Mouse (Mus musculus) induced T-regulatory cell, adult 2 months (primary cell): ENCODE measurements around the gene Sulf2.

Source experiments
- DNase-seq: peaks from one replicate; pipeline ENCODE4 v3.0.0-alpha.2; 2012; ENCODE audit warnings: low read depth

The Sulf2 gene

DNA sequence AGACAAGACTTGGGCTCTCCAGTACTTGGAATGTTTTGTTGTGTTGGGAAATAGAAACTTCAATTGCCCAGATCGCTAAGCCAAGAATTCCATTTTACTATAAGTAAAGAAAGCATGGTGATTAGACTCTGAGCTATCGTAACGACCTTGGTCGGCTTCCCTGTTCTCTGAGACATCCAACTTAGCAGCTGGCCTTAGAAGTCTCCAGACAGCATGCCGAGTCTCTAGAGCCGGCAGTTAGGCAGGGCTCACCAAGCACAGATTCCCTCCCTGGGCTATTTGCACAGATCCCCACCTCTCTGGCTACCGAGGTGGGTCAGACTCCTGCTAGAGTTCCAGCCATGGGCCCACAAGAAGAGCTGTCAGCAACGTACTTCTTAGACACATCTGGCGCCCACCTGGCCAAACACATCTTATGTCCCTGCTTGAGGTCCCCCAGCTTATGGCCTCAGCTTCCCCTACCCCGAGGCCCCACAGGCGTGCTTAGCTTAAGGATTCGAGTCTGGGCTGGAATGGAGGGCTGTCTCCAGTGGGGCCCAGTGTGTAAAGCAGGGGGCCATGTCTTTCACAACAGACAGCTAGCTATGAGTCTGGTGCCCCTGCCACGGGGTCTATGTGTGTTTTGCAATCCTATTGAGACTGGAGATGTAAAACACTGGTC lies 6.7 kb downstream of the Sulf2 start:
- DNase-seq = no peak

DNA sequence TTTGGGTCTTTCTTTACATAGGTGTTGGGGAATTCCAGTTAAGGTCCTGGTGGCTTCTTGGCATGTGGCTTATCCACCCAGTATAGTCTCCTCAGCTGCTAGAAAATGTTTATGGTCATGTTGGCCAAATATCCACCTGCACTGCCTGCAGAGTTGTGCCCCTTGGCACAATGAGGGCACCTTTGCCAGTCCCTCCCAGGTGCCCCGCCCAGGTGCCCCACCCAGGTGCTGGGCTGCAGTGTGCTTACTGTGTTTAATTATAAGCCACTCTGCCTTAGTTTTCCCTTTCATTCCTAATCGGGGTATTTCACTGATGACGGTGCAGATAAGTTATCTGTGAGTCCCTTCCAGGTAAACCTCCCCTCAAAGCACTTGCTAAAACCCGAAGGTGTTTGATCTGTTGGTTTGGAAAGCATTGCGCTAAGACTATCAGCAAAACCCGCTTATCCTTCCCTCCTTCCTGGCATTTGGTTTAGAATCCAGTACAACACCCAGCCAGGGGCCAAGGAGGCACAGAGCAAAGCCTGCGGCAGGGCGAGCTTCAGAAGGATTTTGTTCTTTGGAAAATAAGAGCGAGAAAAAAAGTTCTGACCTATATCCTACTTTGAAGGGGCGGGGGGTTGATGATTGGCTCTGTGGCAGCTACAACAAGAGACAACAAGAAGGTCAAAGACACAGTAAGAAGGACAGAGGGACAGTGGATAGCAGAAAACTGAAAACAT lies 7.4 kb downstream of the Sulf2 start:
- DNase-seq = no peak

DNA sequence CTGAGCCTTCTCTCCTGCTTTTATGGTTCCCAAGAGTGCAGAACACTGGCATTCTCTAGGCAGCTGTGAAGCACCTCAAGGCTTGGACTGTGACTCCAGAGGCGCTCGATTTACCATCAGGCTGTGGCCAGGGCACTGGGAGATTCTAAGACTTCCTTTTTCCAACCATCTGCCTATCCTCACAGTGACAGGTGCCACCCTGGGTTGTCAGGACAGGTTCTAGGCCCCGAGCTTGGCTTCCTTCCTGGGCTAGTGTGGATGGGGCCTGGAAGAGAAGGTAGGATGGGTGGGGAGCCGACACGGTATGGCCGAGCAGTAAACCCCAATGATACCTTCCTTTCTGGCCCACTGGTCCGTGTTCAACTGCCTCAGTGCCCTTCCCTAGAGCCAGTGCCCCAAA lies 9.0 kb downstream of the Sulf2 start:
- no peak for DNase-seq

DNA sequence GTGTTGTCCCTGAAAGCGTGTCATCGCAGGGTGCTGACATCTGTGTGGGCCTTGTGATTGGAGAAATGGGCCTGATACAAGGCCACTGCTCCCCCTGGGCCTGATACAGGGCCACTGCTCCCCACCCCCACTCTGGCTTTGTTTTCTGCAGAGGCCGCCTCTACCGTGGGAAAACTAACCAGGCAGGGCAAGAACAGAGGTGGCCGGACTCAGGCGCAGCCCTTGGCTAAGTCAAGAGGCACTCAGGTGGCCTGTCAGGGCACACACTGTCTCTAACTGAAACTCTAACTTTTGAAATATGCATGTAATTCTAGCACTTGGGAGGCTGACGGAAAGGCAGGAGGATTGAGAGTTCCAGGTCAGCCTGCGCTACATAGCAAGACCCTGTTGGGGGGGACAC lies 10.4 kb downstream of the Sulf2 start:
- no peak for DNase-seq

DNA sequence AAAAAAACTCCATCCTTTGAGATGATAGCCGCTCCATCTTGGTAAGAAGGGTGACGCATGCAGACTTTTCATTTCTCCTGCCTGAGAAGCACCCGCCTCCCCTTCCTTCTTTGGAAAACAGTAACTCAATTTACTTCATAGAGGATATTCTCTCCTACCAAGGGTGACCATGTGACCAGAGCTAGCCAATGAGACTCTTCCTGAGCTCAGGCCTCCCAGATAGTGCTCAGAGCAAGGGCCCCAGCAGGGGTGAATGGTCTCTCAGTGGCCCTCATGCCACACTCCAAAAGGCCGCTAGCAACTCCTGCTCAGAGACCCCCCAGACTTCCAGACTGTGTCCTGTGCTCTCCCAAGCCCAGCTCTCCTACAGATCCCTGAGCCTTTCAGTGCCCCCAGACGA lies 11.6 kb downstream of the Sulf2 start:
- DNase-seq = no peak

DNA sequence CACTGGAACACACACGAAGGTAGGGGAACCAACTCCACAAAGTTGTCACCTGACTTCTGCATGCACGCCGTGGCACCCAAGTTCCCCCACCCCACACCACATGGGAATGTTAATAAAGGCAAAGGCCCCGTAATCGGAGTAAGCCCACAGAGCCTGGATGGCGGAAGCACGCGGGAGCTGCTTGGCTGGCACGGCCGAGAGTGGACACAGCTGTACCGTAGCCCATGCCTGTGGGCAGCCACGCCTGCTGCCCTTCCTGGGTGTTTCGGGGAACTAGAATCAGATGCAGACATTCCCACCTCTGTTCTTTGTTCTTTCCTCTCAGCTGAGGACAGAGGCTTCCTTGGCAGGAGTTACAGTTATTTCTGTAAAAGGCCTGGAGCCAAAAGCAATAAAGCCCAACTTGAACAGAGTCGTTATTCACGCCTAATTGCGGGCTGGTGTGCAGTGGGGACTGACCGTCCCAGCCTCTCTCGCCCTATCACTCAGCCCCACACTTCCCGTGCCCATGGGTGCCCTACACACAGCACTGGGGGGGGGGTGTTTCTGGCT lies 12.8 kb downstream of the Sulf2 start:
- no peak for DNase-seq

DNA sequence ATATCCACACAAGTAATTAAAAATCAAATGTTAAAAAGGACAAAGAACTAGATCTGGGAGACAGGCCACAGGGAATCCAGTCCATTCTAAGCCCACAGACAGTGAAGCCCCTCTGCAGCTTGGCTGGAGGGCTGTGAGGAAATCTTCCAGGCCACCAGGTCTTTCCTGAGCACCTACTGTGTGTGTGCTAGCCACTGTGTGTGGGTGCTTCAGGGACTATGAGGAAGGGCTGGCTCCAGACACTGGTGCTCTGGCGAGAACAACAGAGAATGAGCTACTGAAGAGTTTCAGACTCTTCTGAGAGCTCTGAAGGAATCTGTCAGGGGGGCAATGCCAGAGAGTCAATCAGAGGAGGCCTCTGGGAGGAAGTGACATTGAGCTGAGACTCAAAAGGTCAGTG lies 13.6 kb downstream of the Sulf2 start:
- no peak for DNase-seq

DNA sequence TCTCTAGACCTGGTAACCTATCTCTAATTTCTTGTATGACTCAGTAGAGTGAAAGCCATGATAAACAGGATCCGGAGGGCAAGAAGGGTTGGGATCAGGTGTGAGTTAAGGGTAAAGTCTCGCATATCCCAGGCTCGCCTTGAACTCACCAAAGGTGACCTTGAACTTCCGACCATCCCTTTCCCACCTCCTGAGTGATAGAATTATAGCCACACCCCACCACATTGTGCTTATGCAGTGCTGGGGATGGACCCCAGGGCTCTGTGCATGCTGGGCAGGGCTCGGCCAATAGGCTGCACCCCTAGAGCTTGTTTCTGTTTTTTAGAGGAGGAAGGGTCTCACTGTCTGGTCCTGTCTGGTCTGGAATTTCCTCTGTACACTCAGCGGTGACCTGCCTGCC lies 14.4 kb downstream of the Sulf2 start:
- DNase-seq = no peak

DNA sequence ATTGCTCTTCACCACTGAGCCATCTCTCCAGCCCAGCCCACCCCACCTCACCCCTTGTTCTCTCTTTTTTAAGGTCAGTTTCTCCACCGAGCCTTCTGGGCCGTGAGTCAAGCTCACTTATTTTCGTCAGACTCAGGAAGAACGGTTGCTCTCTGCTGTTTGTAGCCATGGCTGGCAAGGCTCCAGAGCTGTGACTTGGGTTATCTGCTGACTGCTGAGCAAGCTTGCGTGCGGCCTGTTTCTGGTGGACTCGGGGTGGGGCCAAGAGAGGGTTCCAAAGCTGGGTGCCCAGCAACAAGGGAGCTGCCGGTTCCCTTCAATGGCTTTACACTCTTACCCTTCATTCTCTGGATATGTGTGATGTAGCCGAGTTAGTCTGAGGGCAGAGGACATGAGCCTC lies 15.0 kb downstream of the Sulf2 start:
- no peak for DNase-seq

DNA sequence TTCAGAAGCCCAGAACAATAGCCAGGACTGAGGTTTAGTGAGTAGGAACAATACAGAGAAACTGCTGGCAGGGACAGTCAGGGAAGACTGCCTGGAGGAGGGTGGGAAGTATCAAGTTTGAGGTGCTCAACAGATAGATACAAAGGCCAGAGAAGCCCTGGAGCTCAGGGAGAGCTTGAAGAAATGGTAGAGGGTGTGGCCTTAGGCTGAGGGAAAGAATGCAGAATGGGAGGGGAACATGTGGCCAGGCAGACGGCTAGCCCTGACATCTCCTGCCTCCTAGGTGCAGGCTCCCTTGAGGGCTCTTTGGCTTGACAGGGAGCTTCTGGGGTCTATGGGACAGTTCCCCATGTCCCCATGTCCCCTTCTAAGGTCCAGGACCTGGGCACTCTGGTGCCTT lies 17.2 kb downstream of the Sulf2 start:
- DNase-seq = no peak

DNA sequence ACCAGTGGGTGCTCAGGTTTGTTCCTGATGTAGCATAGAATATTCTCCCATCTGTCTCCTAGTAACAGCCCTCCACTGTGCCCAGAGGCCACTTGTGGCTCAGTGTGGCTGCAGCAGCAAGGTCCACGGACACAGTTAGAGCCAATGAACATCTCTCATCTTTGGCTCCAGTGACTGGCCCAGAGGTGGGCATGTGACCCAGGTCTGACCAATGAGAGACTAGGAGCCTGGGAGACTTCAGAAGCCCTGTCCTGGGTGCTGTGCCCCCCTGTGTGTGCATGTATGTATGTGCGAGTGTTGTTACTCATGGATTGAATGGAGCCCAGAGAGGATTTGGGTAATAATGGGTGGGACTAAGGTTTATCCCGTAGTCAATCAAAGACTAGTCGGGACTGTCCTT lies 18.0 kb downstream of the Sulf2 start:
- no peak for DNase-seq

DNA sequence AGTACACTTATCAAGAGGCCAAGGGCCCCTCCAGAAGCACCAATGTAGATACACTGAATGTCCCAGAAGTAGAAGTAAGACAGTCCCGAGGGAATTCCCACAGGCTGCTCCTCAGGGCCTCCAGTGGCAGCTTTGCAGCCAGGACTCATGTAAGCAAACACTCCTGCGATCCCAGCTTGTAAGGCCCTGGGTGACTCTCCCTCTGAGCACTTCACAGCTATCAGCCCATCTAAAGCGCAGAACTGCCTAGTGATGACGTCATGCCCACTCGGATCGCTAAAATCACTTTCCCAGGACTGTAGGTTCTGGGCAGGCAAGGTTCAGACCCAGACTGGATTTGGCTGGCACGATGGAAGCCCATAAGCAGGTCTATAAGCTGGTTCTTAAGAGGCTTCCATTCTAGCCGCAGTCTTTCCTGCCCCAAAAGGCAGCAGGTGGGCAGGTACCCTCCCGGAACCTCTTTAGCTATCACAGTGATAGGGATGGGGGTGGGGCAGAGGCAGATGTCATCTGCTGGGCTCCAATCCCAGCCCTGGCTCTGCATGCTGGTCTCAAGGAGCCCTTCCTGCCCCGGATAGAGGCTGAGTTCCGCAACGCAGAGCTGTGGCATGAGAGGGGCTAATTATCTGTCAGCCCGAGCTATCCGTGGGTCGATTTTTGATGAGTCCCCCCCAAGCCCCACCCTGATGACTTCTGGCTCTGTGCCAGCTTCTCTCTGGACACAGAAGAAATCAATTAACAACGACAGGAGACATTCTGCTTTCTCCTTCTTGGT lies 19.6 kb downstream of the Sulf2 start:
- no peak for DNase-seq

DNA sequence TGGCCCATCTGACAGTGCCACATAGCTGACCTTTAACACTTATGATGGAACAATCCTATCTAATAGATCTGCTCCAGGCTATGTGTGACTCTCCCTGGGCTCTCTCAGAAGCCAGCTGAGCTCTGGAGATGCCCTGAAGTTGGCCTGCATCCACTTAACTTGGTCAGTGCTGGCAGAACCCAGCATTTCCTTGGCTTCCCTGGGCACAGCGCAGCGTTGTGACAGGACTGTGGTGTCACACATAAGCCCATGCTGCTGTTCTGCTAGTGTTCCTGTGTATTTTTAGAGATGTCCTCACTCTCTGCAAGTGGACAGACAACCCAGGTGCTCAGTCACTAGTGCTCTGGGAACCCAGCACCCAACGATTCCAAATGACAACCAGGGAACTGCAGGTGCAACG lies 26.7 kb downstream of the Sulf2 start:
- DNase-seq = no peak

DNA sequence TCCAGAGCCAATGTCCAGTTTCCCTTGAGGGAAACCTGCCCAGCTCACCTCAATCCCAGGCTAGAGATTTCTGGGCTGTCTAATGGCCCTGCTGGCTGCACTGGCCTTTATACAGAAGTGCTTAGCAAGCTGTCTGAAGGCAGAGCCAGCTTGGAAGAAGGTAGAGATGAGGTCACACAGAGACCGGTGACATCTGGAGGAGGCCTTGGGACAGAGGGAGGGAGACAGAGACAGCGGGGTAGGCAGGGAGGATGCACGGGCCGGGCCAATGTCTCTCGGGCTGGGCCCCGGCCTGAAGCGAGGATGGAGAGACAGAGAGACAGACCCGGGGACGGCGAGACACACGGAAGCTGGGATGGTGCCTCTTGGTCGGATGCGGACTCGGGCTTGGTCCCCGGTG lies 27.4 kb downstream of the Sulf2 start:
- no peak for DNase-seq

DNA sequence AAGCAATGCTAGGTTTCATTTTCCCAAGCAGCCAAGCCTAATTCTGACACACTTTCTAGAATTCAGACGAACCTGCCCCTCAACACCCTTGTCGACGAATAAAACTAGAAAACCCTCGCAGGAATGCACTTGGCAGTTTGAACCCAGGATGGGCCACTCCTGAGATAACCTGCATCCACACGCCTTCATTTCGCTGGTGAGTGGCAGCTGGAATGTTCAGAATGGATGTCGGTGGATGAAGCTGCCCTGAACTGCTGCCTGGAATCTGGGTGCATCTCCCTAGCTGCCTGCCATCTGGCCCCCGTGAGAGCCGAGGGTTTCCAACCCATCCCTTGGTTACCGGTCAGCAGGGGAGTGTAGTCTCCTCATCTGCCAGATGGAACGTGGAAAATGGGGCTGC lies 29.1 kb downstream of the Sulf2 start:
- DNase-seq = no peak

DNA sequence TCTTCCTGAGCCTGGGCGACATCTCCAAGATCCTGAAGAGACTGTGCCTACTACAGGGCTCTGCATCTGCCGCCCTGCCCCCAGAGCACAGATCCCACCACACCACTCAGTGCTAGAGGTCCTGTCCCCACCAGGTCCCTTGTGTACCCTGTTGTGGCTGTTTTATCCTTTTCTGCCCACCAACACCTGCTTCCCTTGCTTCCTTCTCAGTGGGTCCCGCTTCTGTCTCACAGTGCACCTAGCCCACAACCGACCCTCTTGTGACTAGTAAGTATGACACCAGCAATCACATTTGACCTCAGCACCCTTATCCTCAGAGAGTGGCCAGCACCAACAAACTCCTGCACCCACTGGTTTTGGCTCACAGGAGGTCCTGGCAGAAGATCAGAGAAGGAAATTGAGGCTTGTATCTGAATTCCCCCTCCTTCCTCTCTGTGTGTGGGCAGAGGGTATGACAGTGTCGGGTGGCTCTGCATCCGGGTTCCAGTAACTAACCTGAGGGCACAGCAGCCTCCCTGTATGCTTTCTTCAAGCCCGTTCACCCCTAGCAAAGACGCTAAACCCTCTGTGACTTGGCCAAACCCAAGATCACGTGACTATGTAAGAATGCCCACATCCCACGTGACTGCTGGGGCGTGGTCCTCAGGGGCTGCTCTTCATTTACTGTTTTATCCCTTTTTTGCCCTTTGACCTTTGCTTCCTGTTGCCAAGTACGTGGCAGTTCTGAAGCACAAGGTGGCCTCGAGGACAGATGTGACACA lies 29.8 kb downstream of the Sulf2 start:
- peak; percentile 55 for DNase-seq

DNA sequence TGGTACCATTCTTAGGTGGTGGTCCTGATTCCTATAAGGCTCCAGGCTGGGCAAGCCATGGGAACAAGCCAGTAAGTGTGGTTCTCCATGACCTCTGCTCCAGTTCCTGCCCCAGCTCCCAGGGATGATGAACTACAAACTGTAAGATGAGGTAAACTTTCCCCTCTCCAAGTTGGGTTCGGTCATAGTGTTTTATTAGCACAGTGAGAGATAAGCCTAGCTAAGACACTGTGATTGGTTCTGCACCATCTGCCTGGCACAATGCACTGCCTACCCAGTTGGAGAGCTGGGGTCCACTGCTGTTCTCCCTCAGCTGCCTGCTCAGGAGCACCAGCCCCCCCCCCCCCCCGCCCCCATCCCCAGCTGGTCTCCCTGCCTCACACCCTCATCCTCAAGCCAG lies 30.4 kb downstream of the Sulf2 start:
- DNase-seq = no peak

DNA sequence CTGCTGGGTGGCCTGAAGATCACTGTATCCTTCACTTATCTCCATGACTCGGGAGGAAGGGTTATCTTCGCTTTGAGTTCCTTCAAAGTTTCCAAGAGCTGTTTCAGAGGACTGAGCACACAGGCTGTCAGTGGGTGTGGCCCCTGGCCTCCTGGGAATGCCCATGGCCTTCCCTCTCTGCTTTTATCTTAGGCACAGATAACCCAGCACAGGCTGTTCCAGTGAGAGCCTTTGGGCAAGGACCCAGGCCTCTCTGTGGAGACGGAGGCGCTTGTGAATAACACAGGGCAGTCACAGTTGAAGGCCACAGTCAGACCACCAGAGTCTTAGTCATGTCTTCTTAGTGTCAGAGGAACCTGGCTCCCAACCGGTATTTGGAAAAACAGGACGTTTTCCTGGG lies 32.7 kb downstream of the Sulf2 start:
- DNase-seq = no peak

DNA sequence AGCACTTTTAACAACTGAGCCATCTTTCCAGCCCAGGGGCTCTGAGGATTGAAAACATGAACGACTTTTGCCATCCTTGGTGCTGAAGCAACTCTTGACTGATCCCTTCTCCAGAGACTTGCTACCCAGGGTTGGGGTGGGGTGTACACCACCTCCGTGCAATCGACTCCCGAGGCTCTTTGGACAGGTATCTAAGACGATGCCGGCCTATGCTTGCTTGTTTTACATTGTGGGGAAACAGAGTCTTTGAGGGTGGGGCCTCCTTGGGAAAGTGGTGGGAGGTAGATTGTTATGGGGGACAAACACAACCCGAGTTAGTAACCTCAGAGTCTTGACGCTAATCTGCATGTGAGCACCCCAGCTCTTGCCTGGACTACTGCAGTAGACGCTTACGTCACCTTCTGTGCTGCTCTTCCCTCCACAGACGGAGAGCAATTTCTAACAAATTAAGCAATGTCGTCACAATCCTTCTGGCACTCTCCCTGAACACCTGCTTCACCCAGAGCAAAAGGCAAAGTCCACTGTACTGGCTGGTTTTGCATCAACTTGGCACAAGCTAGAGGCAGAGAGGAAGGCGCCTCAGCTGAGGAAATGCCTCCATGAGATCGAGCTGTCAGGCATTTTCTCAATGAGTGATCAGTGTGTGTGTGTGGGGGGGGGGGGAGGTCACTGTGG lies 33.6 kb downstream of the Sulf2 start:
- DNase-seq = no peak

DNA sequence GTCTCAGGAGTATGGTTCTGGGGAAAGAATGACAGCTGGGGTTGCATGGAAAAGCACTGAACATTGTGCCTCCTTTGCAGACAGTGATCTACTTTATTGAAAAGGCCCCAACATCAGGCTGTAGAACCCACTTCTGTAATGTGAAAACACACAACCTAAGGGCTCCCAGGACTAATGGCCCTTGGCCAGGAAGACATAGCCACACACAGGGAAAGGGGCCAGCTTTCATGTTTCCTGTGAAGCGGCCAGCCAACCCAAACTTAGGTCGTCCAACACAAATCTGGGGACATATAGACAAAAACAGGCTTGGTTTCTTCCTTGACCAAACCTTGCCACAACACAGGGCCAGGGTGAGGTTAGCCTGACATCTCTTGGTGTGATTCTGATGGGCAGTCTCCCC lies 35.5 kb downstream of the Sulf2 start:
- no peak for DNase-seq

DNA sequence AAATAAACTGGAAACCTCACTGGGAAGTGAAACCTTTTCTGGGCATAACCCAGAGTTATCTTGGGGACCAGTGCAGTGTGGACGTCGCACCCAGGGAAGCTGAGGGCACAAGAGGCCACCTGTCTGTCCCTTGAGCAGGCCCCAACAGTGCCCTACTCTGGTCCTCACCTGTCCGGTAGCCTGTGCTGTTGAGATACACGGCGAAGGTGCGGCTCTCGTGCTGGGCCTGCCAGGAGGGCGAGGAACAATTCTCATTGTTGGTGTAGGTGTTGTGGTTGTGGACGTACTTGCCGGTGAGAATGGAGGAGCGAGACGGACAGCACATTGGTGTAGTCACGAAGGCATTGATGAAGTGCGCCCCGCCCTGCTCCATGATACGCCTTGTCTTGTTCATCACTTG lies 38.8 kb downstream of the Sulf2 start:
- DNase-seq = no peak

DNA sequence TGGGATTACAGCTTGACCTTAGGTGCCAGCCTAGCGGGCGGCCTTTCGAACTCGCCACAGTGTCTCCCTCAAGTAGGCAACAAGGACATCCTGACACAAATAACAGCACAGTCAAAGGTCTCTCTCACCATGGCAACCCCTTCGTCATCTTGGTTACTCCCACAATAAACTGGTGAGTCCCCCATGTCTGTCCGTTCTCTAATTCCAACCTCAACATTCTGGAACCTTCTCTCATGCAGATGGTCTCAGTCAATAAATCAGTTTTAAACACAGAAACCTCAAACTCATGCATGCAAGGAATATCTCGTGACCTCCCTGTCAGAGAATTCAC lies 39.2 kb downstream of the Sulf2 start:
- DNase-seq = no peak
